Mouse (Mus musculus): Measurements from ENCODE around the gene Ccnh.
"Not testable (repeated sequence)": the region's sequence is repeated elsewhere in the genome, so short reads cannot be mapped to it uniquely, and the experiment has no call there.

Gene Ccnh

DNA sequence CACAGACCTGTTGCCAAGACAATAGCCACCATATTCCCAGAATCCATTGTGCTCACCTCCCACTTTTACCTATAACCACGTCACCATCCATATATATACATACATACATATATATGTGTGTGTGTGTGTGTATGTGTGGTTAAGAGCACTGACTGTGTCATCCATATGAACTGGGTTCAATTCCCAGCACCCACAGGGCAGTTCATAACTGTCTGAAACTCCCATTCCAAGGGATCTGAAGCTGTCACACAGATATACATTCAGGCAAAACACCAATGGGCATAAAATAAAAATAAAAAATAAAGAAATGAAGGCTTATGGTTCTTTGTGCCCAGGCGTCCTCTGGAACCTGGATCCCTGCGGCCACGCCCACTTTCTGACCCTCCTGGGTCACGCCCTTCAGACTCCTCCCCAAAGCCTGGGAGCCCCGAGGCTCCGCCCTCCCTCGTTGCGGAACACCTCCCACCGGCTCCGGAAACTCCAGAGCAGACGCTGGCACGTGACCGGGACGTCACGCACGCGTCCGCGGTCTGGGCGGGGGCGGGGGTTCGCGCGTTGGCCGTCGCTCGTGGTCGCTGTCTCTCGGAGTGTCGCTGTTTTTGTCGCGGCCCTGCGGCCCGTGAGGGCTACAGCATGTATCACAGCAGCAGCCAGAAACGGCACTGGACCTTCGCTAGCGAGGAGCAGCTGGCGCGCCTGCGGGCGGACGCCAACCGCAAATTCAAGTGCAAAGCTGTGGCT lies at the start of gene Ccnh:
Ccnh (plus strand) TSS at position 506 of the 741 bp plus-strand sequence.
- peak; percentile 92 for DNase-seq (ENCODE audit: low spot score in 2 of 2)

GRCm38 (mm10) chr13:85143361-85143760 lies 45.8 kb upstream of the Ccnh start:
- DNase-seq (ENCODE audit: low spot score in 2 of 2), result not testable (repeated sequence)

GRCm38 (mm10) chr13:85146471-85146870 lies 42.7 kb upstream of the Ccnh start:
- DNase-seq (ENCODE audit: low spot score in 2 of 2), result no peak

- no peak for DNase-seq (ENCODE audit: low spot score in 2 of 2)
These were observed 34.5 kb upstream of the Ccnh start for GRCm38 (mm10) chr13:85154746-85155145.

DNA sequence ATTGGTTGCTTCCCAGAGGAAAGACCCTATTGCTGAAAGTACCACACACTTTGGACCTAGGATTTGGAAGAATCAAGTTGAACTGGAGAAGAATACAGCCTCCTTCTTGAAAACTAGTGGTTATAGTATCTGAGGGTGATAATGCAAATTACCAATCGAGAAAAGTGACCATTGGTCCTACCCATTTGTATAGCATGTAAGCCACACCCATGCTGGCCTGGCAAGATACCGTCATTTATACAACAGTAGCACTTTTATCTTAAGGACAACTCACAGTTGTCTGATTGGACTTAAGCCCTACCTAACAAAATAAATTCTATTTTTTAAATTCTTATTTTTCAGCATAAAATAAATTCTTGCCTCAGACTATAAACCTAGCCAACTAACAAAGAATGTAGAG lies 29.2 kb upstream of the Ccnh start:
- DNase-seq (ENCODE audit: low spot score in 2 of 2), result no peak

- DNase-seq (ENCODE audit: low spot score in 2 of 2), result no peak
These were observed 24.6 kb upstream of the Ccnh start for GRCm38 (mm10) chr13:85164512-85165124.

- DNase-seq (ENCODE audit: low spot score in 2 of 2), result no peak
These were observed 475 bp downstream of the Ccnh start for GRCm38 (mm10) chr13:85189644-85190121.

DNA sequence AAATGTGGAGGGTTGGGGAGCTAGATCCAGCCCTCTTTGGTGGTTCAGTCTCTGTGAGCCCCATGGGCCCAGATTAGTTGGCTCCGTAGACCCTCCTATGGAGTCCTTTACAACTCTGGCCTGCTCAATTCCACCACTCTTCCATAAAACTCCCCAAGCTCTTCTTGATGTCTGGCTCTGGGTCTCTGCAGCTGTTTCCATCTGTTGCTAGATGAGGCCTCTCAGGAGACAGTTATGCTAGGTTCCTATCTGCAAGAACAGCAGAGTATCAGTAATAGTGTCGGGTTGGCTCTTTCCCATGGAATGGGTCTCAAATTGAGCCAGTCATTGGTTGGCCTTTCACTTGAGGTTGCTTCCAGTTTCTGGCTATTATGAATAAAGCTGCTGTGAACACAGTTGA lies 2.0 kb downstream of the Ccnh start:
- DNase-seq (ENCODE audit: low spot score in 2 of 2), result no peak

DNA sequence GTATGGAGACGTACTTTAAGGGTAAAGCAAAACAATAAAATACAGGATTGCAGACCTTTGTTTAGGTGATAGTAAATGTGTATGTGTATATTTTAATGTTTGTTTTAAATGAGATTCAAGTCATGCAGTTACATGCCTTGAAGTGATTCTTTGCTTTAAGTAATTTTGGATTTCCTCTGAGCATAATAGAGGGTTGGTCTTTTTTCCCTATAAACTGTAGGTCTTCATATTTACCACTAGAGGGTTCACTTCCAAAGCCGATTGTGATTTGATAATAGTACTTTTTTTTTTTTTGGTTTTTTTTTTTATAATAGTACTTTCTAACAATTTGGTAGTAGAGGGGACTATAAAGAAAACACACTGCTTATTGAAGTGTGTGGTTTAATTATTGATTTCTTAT lies 18.3 kb downstream of the Ccnh start:
- DNase-seq (ENCODE audit: low spot score in 2 of 2), result no peak

- no peak for DNase-seq (ENCODE audit: low spot score in 2 of 2)
These were observed 19.4 kb downstream of the Ccnh start for GRCm38 (mm10) chr13:85208656-85209055.

DNA sequence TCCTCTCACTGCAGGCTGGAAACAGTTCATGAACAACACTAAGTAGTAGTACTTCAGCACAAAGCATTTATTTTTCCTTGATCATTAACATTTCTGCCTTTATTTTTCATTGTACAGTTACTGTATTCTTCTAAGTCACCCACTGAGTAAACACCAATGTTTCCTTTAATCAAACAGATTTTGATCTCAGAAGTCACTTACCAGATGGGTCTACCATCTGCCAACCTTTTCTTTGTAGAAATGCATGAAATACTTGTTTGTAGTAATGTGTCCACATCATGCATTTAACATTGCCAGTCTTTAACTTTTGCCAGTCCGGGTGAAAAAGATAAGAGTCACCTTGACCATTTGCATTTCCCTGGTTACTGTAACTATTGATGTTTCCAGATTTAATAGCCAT lies 21.1 kb downstream of the Ccnh start:
- DNase-seq (ENCODE audit: low spot score in 2 of 2), result no peak

- DNase-seq (ENCODE audit: low spot score in 2 of 2), result no peak
These were observed 29.4 kb downstream of the Ccnh start for GRCm38 (mm10) chr13:85218656-85219055.

DNA sequence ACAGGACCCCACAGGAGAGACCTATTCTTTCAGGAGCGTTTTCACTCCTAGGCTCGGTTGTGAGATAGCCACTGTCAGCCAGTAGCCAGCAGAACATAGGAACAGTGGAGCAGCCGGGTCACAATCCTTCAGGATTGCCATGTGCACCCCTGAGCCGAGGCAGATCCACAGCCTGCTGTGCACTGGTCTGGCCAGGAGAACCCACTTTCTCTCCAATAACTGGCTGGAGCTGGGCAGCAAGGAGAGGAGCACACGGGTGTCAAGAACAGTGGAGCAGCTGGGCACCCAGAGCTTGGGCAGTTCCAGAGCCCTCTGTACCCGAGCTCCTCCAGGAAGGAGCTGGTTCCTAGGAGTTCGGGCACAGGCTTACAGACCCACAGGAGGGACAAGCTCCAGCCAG lies 49.6 kb downstream of the Ccnh start:
- DNase-seq (ENCODE audit: low spot score in 2 of 2), result no peak

Data from frontal cortex, postnatal 10 days (tissue).